Mouse (Mus musculus) ES-Bruce4 (cell line): ENCODE measurements around the gene Nhsl1.

ENCODE experiments used
- CTCF ChIP-seq: IDR thresholded peaks from one replicate; pipeline ENCODE4 v1.8.1; 2011; ENCODE audit warnings: low read depth, low read length
- POLR2A ChIP-seq: IDR thresholded peaks from one replicate; pipeline ENCODE4 v1.8.1; 2011; ENCODE audit warnings: low read length; ENCODE audit not compliant: insufficient read depth

DNA sequence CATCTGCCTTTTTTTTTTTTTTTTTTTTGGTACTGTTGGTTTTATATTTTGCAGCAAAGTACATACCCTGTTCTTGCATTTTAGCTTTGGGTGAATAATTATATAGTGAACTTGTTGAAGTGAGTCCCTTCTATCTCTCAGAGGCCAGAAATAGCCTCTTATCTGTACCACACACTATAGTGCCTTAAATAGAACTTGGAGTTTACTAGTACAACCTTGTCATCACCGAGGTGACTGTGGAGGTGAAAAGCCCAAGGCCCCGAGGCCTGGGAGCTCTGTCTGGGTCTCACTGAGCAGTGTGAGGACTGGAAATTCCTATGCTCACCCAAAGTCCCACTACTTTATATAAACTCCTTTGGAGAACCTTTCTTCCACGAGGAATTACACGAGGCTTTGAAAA, 128.5 kb downstream of the Nhsl1 start:
- TF ChIP-seq POLR2A (no peak), CTCF (no peak)
